Mouse (Mus musculus): Measurements from ENCODE around the gene Olfr479.
"Not testable (repeated sequence)": the region's sequence is repeated elsewhere in the genome, so short reads cannot be mapped to it uniquely, and the experiment has no call there.

The Olfr479 gene

GRCm38 (mm10) chr7:108050393-108050792, at the start of gene Olfr479:
Gene Olfr479, plus strand, starts transcription at chr7:108050693.
- no peak for DNase-seq (ENCODE audit: low read depth)

- not testable (repeated sequence) for DNase-seq (ENCODE audit: low read depth)
Measured at GRCm38 (mm10) chr7:108014256-108014655, 36.2 kb upstream of the Olfr479 start.

GRCm38 (mm10) chr7:108033889-108034288, 16.6 kb upstream of the Olfr479 start, which contains the start of gene Olfr478:
Gene Olfr478, minus strand, starts transcription at chr7:108033989.
- no peak for DNase-seq (ENCODE audit: low read depth)

GRCm38 (mm10) chr7:108067246-108067645, 16.8 kb downstream of the Olfr479 start, which contains the start of gene Olfr480:
Gene Olfr480, minus strand, starts transcription at chr7:108067346.
- no peak for DNase-seq (ENCODE audit: low read depth)

- DNase-seq (ENCODE audit: low read depth), result no peak
Measured at GRCm38 (mm10) chr7:108079555-108079954, 29.1 kb downstream of the Olfr479 start, which contains the start of gene Olfr481. Gene Olfr481, plus strand, starts transcription at chr7:108079855.

- no peak for DNase-seq (ENCODE audit: low read depth)
Measured at GRCm38 (mm10) chr7:108097486-108097885, 47.0 kb downstream of the Olfr479 start, which contains the start of gene Olfr482. Gene Olfr482, minus strand, starts transcription at chr7:108097586.

GRCm38 (mm10) chr7:108100549-108100948, 50.1 kb downstream of the Olfr479 start, which contains the start of gene Olfr483:
Gene Olfr483, plus strand, starts transcription at chr7:108100849.
- no peak for DNase-seq (ENCODE audit: low read depth)

All from fibroblast of lung, adult 2 months (primary cell).